Mouse (Mus musculus): Measurements from ENCODE around the gene Pygb. TPM values are rescaled to one million over a fixed set of nuclear protein-coding genes. Genes with fewer than 3 reads are reported as not detected.

Gene Pygb
- polyA plus RNA-seq (2012) = 23.0 and 23.5 TPM in 2 replicates

GRCm38 (mm10) chr2:150786251-150787180 is at the start of gene Pygb:
Pygb (plus strand) TSS chr2:150786735.

GRCm38 (mm10) chr2:150748854-150749253 is 37.7 kb upstream of the Pygb start, which contains the start of gene Entpd6:
Entpd6 (plus strand) TSS chr2:150749042.

Other genes with a start within 250 kb of the Pygb start
- 17.2 and 25.7 TPM in 2 replicates for gene Cst7, start 216.3 kb upstream of the Pygb start, polyA plus RNA-seq (2012)
- 74.8 and 94.2 TPM in 2 replicates for gene Apmap, start 178.2 kb upstream of the Pygb start, polyA plus RNA-seq (2012)
- gene Acss1, start 118.2 kb upstream of the Pygb start, polyA plus RNA-seq (2012) = 7.0 and 10.9 TPM in 2 replicates
- gene Vsx1, start 97.4 kb upstream of the Pygb start, polyA plus RNA-seq (2012) = not detected in 2 replicates
- 41.0 and 50.0 TPM in 2 replicates for gene Entpd6, start 37.7 kb upstream of the Pygb start, polyA plus RNA-seq (2012)
- gene Abhd12, start 118.0 kb downstream of the Pygb start, polyA plus RNA-seq (2012) = 45.8 and 49.3 TPM in 2 replicates
- gene Gins1, start 118.7 kb downstream of the Pygb start, polyA plus RNA-seq (2012) = 23.1 and 27.0 TPM in 2 replicates

Data from megakaryocyte-erythroid progenitor cell, adult 5 weeks (primary cell).